Mouse (Mus musculus) midbrain, embryonic 15.5 days (tissue): ENCODE measurements around the gene E2f4. TPM values are rescaled to one million over a fixed set of nuclear protein-coding genes. Genes with fewer than 3 reads are reported as not detected.
A peak's percentile ranks its signal among the peaks of the same experiment; 100 is the strongest.

Experiments
- ATAC-seq: fragments of 200-750 bp; cut with Nextera tagmentation; replicated peaks from 2 replicates; pipeline ENCODE4 v1.8.0; 2017; ENCODE audit warnings: moderate TSS enrichment
- H3K27ac ChIP-seq: fragments of 300-500 bp; sonication (generic); 2 replicates; pipeline ENCODE4 v1.5.1; 2015; ENCODE audit warnings: mild to moderate bottlenecking, inconsistent platforms
- H3K27me3 ChIP-seq: fragments of 300-500 bp; sonication (generic); replicated peaks from 2 replicates; pipeline ENCODE4 v1.6.1; 2015; ENCODE audit warnings: inconsistent platforms
- H3K36me3 ChIP-seq: fragments of 300-500 bp; sonication (generic); replicated peaks from 2 replicates; pipeline ENCODE4 v1.6.1; 2015; ENCODE audit warnings: inconsistent platforms
- H3K4me1 ChIP-seq: fragments of 300-500 bp; sonication (generic); 2 replicates; pipeline ENCODE4 v1.6.1; 2015; ENCODE audit warnings: inconsistent platforms
- H3K4me2 ChIP-seq: fragments of 300-500 bp; sonication (generic); 2 replicates; pipeline ENCODE4 v1.6.1; 2015; ENCODE audit warnings: inconsistent platforms, mild to moderate bottlenecking, moderate library complexity
- H3K4me3 ChIP-seq: fragments of 300-500 bp; sonication (generic); 2 replicates; pipeline ENCODE4 v1.5.1; 2015; ENCODE audit warnings: mild to moderate bottlenecking, inconsistent platforms
- H3K9ac ChIP-seq: fragments of 300-500 bp; sonication (generic); 2 replicates; pipeline ENCODE4 v1.6.1; 2015; ENCODE audit warnings: mild to moderate bottlenecking, inconsistent platforms
- H3K9me3 ChIP-seq: fragments of 300-500 bp; sonication (generic); 2 replicates; pipeline ENCODE4 v1.6.1; 2016; ENCODE audit warnings: inconsistent platforms
- WGBS: fragments of 180-500 bp; shearing (Covaris S2); methylation state at CpG from one replicate; pipeline ENCODE4 v1.1.7; 2015; ENCODE audit warnings: mixed read lengths; 5-methylcytosine and 5-hydroxymethylcytosine counted together
- polyA plus RNA-seq: library from polyadenylated mRNA; unstranded; fragments of >200 nt; fragmentation: Nextera tagmentation; extraction: Ambion mirVana; gene quantifications from 2 replicates; pipeline ENCODE4 v1.2.1, GENCODE M21; 2015

E2f4 gene
- 45.3 and 48.9 TPM in 2 replicates for polyA plus RNA-seq

GRCm38 (mm10) chr8:105297511-105298192 lies at the start of gene E2f4:
TSS of gene E2f4 (plus strand) at chr8:105297663.
- Histone ChIP-seq H3K4me1 (peaks cover 21% of the 10 kb centered on the region), H3K36me3 (peaks cover 24% of the 10 kb centered on the region), H3K27me3 (no peaks in the 10 kb centered on the region), H3K4me3 (peak within 1 kb of the TSS; percentile 100), H3K27ac (peak within 1 kb of the TSS; percentile 74), H3K9ac (peak within 1 kb of the TSS; percentile 99), H3K9me3 (no peaks in the 10 kb centered on the region), H3K4me2 (peak within 1 kb of the TSS; percentile 99)
- whole genome bisulfite sequencing = under 1% methylated on average over 57 of the region's 58 CpGs
- peak; percentile 90 for ATAC-seq

- Histone ChIP-seq H3K36me3 (peaks cover 33% of the 10 kb centered on the region), H3K4me3 (no peak overlapping the region), H3K27ac (no peak overlapping the region), H3K9me3 (no peaks in the 10 kb centered on the region), H3K27me3 (peaks cover 12% of the 10 kb centered on the region), H3K4me1 (peaks cover 16% of the 10 kb centered on the region), H3K9ac (no peak overlapping the region), H3K4me2 (no peak overlapping the region)
- no peak for ATAC-seq
- 95% methylated on average over 6 of the region's 6 CpGs for WGBS
Measured at GRCm38 (mm10) chr8:105251954-105252353, 45.5 kb upstream of the E2f4 start.

- Histone ChIP-seq H3K4me1 (peaks cover 16% of the 10 kb centered on the region), H3K36me3 (peaks cover 29% of the 10 kb centered on the region), H3K4me3 (no peak overlapping the region), H3K27ac (no peak overlapping the region), H3K27me3 (peaks cover 19% of the 10 kb centered on the region), H3K4me2 (0 out of 2 replicates have a peak overlapping the region, but pooled peaks have one; percentile 90), H3K9me3 (no peaks in the 10 kb centered on the region), H3K9ac (no peak overlapping the region)
- no peak for ATAC-seq
- WGBS = 93% methylated on average over 10 of the region's 10 CpGs
Measured at GRCm38 (mm10) chr8:105252680-105253537, 44.6 kb upstream of the E2f4 start.

- no peak overlapping the region for H3K27ac ChIP-seq
- H3K36me3 ChIP-seq = peaks cover 24% of the 10 kb centered on the region
- peaks cover 18% of the 10 kb centered on the region for H3K4me1 ChIP-seq
- peak overlapping the region; percentile 53; the same call in 1 of the 2 replicates for H3K9ac ChIP-seq
- no peaks in the 10 kb centered on the region for H3K9me3 ChIP-seq
- peaks cover 28% of the 10 kb centered on the region for H3K27me3 ChIP-seq
- WGBS = 30% methylated on average over 20 of the region's 20 CpGs
- peak overlapping the region; percentile 53 for H3K4me3 ChIP-seq
- peak overlapping the region; percentile 90 for H3K4me2 ChIP-seq
- ATAC-seq = peak; percentile 41
Measured at GRCm38 (mm10) chr8:105253766-105254151, 43.7 kb upstream of the E2f4 start.

DNA sequence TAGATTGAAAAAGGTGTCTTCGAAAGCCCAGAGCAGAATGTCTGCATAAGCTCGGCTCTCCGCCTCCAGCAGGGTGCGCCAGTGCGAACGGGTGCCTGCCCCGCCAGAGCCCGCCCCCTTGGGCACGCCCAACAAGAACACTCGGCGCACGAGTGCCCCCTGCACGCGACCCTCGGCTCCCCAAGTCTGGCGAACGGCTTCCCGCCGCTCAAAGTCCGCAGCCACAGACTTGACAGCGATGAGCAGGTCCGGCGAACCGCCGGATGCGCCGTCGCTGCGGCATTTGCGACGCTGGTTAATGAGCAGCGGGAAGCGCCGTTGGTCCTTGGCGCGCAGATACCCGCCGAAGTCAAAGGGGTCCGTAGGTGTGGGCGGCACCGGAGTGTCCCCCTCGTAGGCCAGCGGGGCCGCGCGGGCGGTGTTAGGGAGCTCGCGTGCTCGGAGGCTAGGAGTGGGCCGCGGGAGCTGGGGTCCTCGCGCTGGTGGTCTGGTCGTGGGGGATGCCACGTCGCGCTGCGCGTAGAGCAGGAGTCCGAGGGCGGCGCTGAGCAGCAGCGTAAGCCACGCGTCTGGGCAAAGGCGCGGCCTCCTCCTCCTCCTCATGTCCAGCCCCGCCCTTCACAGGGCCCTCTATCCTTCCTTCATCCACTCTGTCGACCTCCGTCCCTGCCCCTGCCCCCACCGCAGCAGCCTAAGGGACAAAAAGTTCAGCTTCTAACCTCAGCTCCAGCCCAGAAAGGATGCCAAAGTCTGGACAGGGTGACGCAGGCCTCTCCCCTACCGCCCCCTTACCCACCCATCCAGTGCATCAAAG lies 43.1 kb upstream of the E2f4 start:
- peaks cover 34% of the 10 kb centered on the region for H3K27me3 ChIP-seq
- no peaks in the 10 kb centered on the region for H3K9me3 ChIP-seq
- H3K36me3 ChIP-seq = peaks cover 22% of the 10 kb centered on the region
- peak; percentile 85 for ATAC-seq
- H3K27ac ChIP-seq = peak overlapping the region; percentile 53; the same call in 1 of the 2 replicates
- under 1% methylated on average over 74 of the region's 74 CpGs for WGBS
- H3K9ac ChIP-seq = peak overlapping the region; percentile 53
- peaks cover 24% of the 10 kb centered on the region for H3K4me1 ChIP-seq
- H3K4me2 ChIP-seq = peak overlapping the region; percentile 90
- peak overlapping the region; percentile 53 for H3K4me3 ChIP-seq

- Histone ChIP-seq H3K36me3 (peaks cover 16% of the 10 kb centered on the region), H3K27me3 (peaks cover 39% of the 10 kb centered on the region), H3K9me3 (no peaks in the 10 kb centered on the region), H3K4me1 (peaks cover 30% of the 10 kb centered on the region), H3K4me2 (peak within 1 kb of the TSS; percentile 90), H3K9ac (peak within 1 kb of the TSS; percentile 53), H3K4me3 (peak within 1 kb of the TSS; percentile 53), H3K27ac (peak within 1 kb of the TSS; percentile 53; the same call in 1 of the 2 replicates)
- 3% methylated on average over 14 of the region's 14 CpGs for WGBS
- peak; percentile 24 for ATAC-seq
Measured at GRCm38 (mm10) chr8:105254966-105255350, 42.5 kb upstream of the E2f4 start, which contains the start of gene B3gnt9. TSS of gene B3gnt9 (minus strand) at chr8:105255153.

GRCm38 (mm10) chr8:105257318-105258114 lies 39.9 kb upstream of the E2f4 start:
- no peaks in the 10 kb centered on the region for H3K9me3 ChIP-seq
- H3K4me3 ChIP-seq = no peak overlapping the region
- no peak for ATAC-seq
- peaks cover 61% of the 10 kb centered on the region for H3K27me3 ChIP-seq
- no peaks in the 10 kb centered on the region for H3K36me3 ChIP-seq
- WGBS = 71% methylated on average over 7 of the region's 7 CpGs
- no peak overlapping the region for H3K27ac ChIP-seq
- no peak overlapping the region for H3K4me2 ChIP-seq
- H3K9ac ChIP-seq = no peak overlapping the region
- peaks cover 32% of the 10 kb centered on the region for H3K4me1 ChIP-seq

DNA sequence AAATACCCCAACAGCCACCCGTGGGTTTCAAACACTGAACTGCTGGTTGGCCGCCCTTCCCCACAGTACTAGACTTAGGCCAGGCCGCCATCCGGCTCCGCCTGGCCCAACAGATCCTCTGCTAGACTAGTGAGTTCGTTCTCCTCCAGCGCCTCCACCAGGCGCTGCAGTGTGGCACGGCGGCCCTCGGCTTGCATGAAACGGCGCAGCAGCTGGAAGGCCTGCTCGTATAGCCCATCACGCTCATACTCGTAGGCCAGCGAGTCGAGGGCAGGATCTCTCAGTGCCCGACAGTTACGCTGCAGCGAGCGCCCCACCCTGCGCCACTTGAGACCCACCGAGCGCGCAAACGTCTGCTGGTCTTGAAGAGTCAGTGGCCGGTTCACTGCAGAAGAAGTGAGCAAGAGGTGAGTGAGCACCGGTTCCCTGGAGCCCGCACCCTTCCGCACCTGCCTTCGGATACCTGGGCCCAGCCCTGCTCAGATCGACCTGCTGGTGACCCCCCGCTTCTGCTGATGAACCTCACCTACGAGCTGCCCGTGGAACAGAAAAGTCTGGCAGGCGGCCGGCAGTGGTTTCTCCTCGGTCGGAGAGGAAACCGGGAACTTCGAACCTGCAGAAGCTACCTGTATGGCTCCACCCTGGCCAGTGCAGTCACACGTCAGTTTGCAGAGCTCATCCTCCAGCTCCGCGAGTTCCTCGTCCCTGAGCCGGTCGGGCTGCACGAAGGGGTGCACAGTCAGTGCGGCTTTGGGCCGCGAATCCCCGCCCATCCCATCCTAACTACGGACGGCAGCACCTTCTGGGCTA lies 38.3 kb upstream of the E2f4 start:
- Histone ChIP-seq H3K4me3 (peak overlapping the region; percentile 35), H3K36me3 (no peaks in the 10 kb centered on the region), H3K4me2 (peak overlapping the region; percentile 61), H3K9ac (peak overlapping the region; percentile 3; the same call in 1 of the 2 replicates), H3K4me1 (peaks cover 28% of the 10 kb centered on the region), H3K27ac (no peak overlapping the region), H3K27me3 (peaks cover 75% of the 10 kb centered on the region), H3K9me3 (no peaks in the 10 kb centered on the region)
- 3% methylated on average over 55 of the region's 55 CpGs for WGBS
- peak; percentile 46 for ATAC-seq

GRCm38 (mm10) chr8:105259721-105260320 lies 37.6 kb upstream of the E2f4 start:
- Histone ChIP-seq H3K27ac (no peak overlapping the region), H3K4me1 (peaks cover 27% of the 10 kb centered on the region), H3K4me2 (peak overlapping the region; percentile 61), H3K36me3 (no peaks in the 10 kb centered on the region), H3K27me3 (peaks cover 77% of the 10 kb centered on the region), H3K4me3 (peak overlapping the region; percentile 35), H3K9ac (peak overlapping the region; percentile 3; the same call in 1 of the 2 replicates), H3K9me3 (no peaks in the 10 kb centered on the region)
- WGBS = 3% methylated on average over 30 of the region's 30 CpGs
- peak; percentile 59 for ATAC-seq

DNA sequence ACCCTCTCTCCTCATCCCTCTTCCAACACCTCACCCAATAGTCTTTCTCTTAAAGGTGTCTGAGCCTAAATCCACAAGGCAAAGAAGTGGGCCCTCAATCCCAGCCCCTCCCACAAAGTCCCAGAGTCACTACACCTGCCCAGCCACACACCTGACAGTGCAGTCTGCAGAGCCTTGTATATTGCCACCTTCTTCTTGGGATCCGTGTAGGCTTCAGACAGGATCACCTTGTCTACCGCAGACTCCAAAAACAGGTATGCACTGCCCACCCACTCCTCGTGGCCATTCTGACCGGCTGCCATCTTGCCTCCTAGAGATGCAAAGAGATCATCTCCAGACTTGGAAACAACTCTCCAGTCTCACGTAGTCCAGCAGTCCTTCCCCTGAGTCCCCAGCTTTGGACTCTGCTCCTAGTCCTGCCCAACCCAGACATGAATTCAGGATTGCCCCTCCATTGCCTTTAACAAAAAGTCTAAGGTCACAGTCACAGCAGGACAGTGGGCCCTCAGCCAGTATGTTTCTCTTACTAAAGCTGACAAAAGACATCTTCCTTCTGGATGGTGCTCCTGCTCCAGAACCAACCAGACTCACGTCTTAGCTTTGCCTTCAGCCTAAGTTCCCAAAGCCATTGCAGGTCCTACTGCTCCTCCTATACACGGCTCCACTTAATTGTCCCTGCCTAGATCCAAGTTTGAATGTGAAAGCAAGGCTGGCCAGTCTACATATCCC lies 36.9 kb upstream of the E2f4 start:
- H3K27me3 ChIP-seq = peaks cover 80% of the 10 kb centered on the region
- 65% methylated on average over 7 of the region's 7 CpGs for WGBS

More for the DNA sequence above, 36.9 kb upstream of the E2f4 start:
- Histone ChIP-seq H3K4me1 (peaks cover 26% of the 10 kb centered on the region), H3K9me3 (no peaks in the 10 kb centered on the region), H3K4me2 (no peak overlapping the region), H3K9ac (no peak overlapping the region), H3K27ac (no peak overlapping the region), H3K4me3 (no peak overlapping the region), H3K36me3 (no peaks in the 10 kb centered on the region)
- no peak for ATAC-seq
